Mouse (Mus musculus): ENCODE measurements around the gene Aspdh. TPM values are rescaled to one million over a fixed set of nuclear protein-coding genes. Genes with fewer than 3 reads are reported as not detected.

Aspdh gene
- polyA plus RNA-seq, 1 experiment from 2014 or later, result 4.8 TPM

GRCm38 (mm10) chr7:44484109-44484508 lies 18.9 kb downstream of the Aspdh start:
- ATAC-seq (ENCODE audit: low FRiP score), result no peak
- Histone ChIP-seq H3K27me3 (peaks cover 37% of the 10 kb centered on the region), H3K36me3 (replicated peaks) (peaks cover 13% of the 10 kb centered on the region), H3K9me3 (no peaks in the 10 kb centered on the region), H3K4me2 (no peak overlapping the region), H3K27ac (no peak overlapping the region), H3K4me1 (no peaks in the 10 kb centered on the region), H3K9ac (no peak overlapping the region), H3K4me3 (replicated peaks) (no peak overlapping the region)
- 93% methylated on average over 1 of the region's 1 CpGs for WGBS

GRCm38 (mm10) chr7:44484841-44485571 lies 19.8 kb downstream of the Aspdh start:
- H3K27me3 ChIP-seq, result peaks cover 28% of the 10 kb centered on the region
- ATAC-seq (ENCODE audit: low FRiP score), result peak; percentile 86
- H3K4me2 ChIP-seq, result no peak overlapping the region
- H3K4me1 ChIP-seq, result no peaks in the 10 kb centered on the region
- peaks cover 19% of the 10 kb centered on the region for H3K36me3 ChIP-seq (replicated peaks)
- WGBS, result 37% methylated on average over 5 of the region's 5 CpGs
- no peak overlapping the region for H3K4me3 ChIP-seq (replicated peaks)
- H3K9ac ChIP-seq, result no peak overlapping the region
- no peak overlapping the region for H3K27ac ChIP-seq
- no peaks in the 10 kb centered on the region for H3K9me3 ChIP-seq

- ATAC-seq (ENCODE audit: low FRiP score), result no peak
- Histone ChIP-seq H3K36me3 (replicated peaks) (peaks cover 26% of the 10 kb centered on the region), H3K4me1 (no peaks in the 10 kb centered on the region), H3K9me3 (no peaks in the 10 kb centered on the region), H3K4me2 (no peak overlapping the region), H3K4me3 (replicated peaks) (no peak overlapping the region), H3K9ac (no peak overlapping the region), H3K27ac (no peak overlapping the region), H3K27me3 (peaks cover 22% of the 10 kb centered on the region)
- 83% methylated on average over 7 of the region's 7 CpGs for WGBS
Measured at GRCm38 (mm10) chr7:44485572-44486195, 20.5 kb downstream of the Aspdh start.

- no peak for ATAC-seq (ENCODE audit: low FRiP score)
- H3K9me3 ChIP-seq, result no peaks in the 10 kb centered on the region
- H3K27ac ChIP-seq, result 0 out of 2 replicates have a peak overlapping the region, but pooled peaks have one; percentile 6
- H3K36me3 ChIP-seq (replicated peaks), result peaks cover 39% of the 10 kb centered on the region
- H3K4me3 ChIP-seq (replicated peaks), result no peak overlapping the region
- peaks cover 11% of the 10 kb centered on the region for H3K27me3 ChIP-seq
- peak overlapping the region; percentile 25; the same call in 1 of the 2 replicates for H3K9ac ChIP-seq
- WGBS, result 69% methylated on average over 13 of the region's 13 CpGs
- no peaks in the 10 kb centered on the region for H3K4me1 ChIP-seq
- no peak overlapping the region for H3K4me2 ChIP-seq
Measured at GRCm38 (mm10) chr7:44486927-44487575, 21.9 kb downstream of the Aspdh start.

GRCm38 (mm10) chr7:44487936-44488335 lies 22.7 kb downstream of the Aspdh start:
- Histone ChIP-seq H3K9me3 (no peaks in the 10 kb centered on the region), H3K27me3 (peaks cover 3% of the 10 kb centered on the region), H3K36me3 (replicated peaks) (peaks cover 48% of the 10 kb centered on the region), H3K27ac (no peak overlapping the region), H3K9ac (no peak overlapping the region), H3K4me2 (no peak overlapping the region), H3K4me1 (no peaks in the 10 kb centered on the region), H3K4me3 (replicated peaks) (no peak overlapping the region)
- ATAC-seq (ENCODE audit: low FRiP score), result no peak
- 88% methylated on average over 7 of the region's 7 CpGs for WGBS

GRCm38 (mm10) chr7:44488545-44488944 lies 23.4 kb downstream of the Aspdh start:
- Histone ChIP-seq H3K4me2 (no peak overlapping the region), H3K9ac (no peak overlapping the region), H3K4me1 (no peaks in the 10 kb centered on the region), H3K9me3 (no peaks in the 10 kb centered on the region), H3K4me3 (replicated peaks) (no peak overlapping the region), H3K36me3 (replicated peaks) (peaks cover 51% of the 10 kb centered on the region), H3K27ac (no peak overlapping the region), H3K27me3 (no peaks in the 10 kb centered on the region)
- 97% methylated on average over 8 of the region's 8 CpGs for WGBS
- ATAC-seq (ENCODE audit: low FRiP score), result no peak

GRCm38 (mm10) chr7:44490281-44490680 lies 25.1 kb downstream of the Aspdh start:
- Histone ChIP-seq H3K27me3 (no peaks in the 10 kb centered on the region), H3K9me3 (no peaks in the 10 kb centered on the region), H3K9ac (no peak overlapping the region), H3K4me2 (no peak overlapping the region), H3K4me3 (replicated peaks) (no peak overlapping the region), H3K36me3 (replicated peaks) (peaks cover 57% of the 10 kb centered on the region), H3K27ac (no peak overlapping the region), H3K4me1 (peaks cover 8% of the 10 kb centered on the region)
- ATAC-seq (ENCODE audit: low FRiP score), result no peak
- WGBS, result 91% methylated on average over 4 of the region's 4 CpGs

GRCm38 (mm10) chr7:44491391-44491790 lies 26.2 kb downstream of the Aspdh start:
- no peak for ATAC-seq (ENCODE audit: low FRiP score)
- Histone ChIP-seq H3K27me3 (no peaks in the 10 kb centered on the region), H3K4me2 (no peak overlapping the region), H3K27ac (no peak overlapping the region), H3K9ac (no peak overlapping the region), H3K9me3 (no peaks in the 10 kb centered on the region), H3K4me3 (replicated peaks) (no peak overlapping the region), H3K36me3 (replicated peaks) (peaks cover 57% of the 10 kb centered on the region), H3K4me1 (peaks cover 14% of the 10 kb centered on the region)
- 95% methylated on average over 5 of the region's 5 CpGs for WGBS

GRCm38 (mm10) chr7:44492166-44492826 lies 27.1 kb downstream of the Aspdh start:
- Histone ChIP-seq H3K4me3 (replicated peaks) (no peak overlapping the region), H3K9me3 (no peaks in the 10 kb centered on the region), H3K27me3 (no peaks in the 10 kb centered on the region), H3K9ac (no peak overlapping the region), H3K4me2 (no peak overlapping the region), H3K4me1 (peaks cover 20% of the 10 kb centered on the region), H3K36me3 (replicated peaks) (peaks cover 57% of the 10 kb centered on the region), H3K27ac (no peak overlapping the region)
- ATAC-seq (ENCODE audit: low FRiP score), result no peak
- WGBS, result 93% methylated on average over 21 of the region's 21 CpGs

- Histone ChIP-seq H3K9me3 (no peaks in the 10 kb centered on the region), H3K27me3 (peaks cover 7% of the 10 kb centered on the region; the same call in 1 of the 2 replicates), H3K4me1 (peaks cover 26% of the 10 kb centered on the region), H3K4me2 (peak overlapping the region; percentile 87), H3K27ac (no peak overlapping the region), H3K9ac (no peak overlapping the region), H3K36me3 (replicated peaks) (peaks cover 48% of the 10 kb centered on the region), H3K4me3 (replicated peaks) (0 out of 2 replicates have a peak overlapping the region, but pooled peaks have one; percentile 74)
- ATAC-seq (ENCODE audit: low FRiP score), result no peak
- 92% methylated on average over 12 of the region's 12 CpGs for WGBS
Measured at GRCm38 (mm10) chr7:44494681-44495080, 29.5 kb downstream of the Aspdh start.

- peak overlapping the region; percentile 74 for H3K4me3 ChIP-seq (replicated peaks)
- peaks cover 44% of the 10 kb centered on the region for H3K36me3 ChIP-seq (replicated peaks)
- peak overlapping the region; percentile 87 for H3K4me2 ChIP-seq
- ATAC-seq (ENCODE audit: low FRiP score), result no peak
- WGBS, result 87% methylated on average over 7 of the region's 7 CpGs
- peak overlapping the region; percentile 81; the same call in 1 of the 2 replicates for H3K9ac ChIP-seq
- H3K4me1 ChIP-seq, result peaks cover 26% of the 10 kb centered on the region
- H3K27me3 ChIP-seq, result peaks cover 11% of the 10 kb centered on the region; the same call in 1 of the 2 replicates
- no peak overlapping the region for H3K27ac ChIP-seq
- H3K9me3 ChIP-seq, result no peaks in the 10 kb centered on the region
Measured at GRCm38 (mm10) chr7:44495086-44495485, 29.9 kb downstream of the Aspdh start.
